ENCODE assay signal across 15 mouse cellular contexts in the genomic region with DNA sequence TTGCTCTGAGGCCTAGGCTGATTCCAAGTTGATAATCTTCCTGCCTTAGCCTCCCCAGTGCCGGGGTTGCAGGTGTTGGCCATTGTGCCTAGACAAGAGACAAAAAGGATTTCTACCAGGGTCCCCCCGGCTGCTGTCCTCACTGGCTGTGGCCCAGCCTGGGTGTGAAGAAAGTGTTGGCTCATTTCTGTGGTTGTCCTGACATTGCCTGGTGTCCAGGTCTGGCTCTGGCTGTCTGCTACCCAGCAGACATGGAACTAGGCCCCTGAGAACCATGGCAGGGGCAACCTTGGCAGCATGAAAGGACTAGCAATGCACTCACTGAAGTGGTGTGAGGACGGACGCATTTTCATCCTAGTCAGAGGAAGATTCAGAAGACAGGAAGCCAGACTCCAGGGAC. TPM values are rescaled to one million over a fixed set of nuclear protein-coding genes. Genes with fewer than 3 reads are reported as not detected.
DNase-seq lines count a peak whose midpoint lies in the region; ATAC-seq and TF ChIP-seq lines count a peak whose summit lies in the region.
"Had no signal": no experiment of that assay in that cellular context is flagged by ENCODE, and none has a peak within 500 bp of the region (broad histone marks: within the 10 kb centered on the region; RNA-seq: fewer than 3 reads in every experiment).

No protein-coding gene starts in this region.

- H3K4me1 ChIP-seq in neural tube, embryonic 12.5 days, result peaks cover 91% of the 10 kb centered on the region
- peaks cover 89% of the 10 kb centered on the region for H3K4me1 ChIP-seq in midbrain, embryonic 12.5 days

- no peak overlapping the region for H3K4me2 ChIP-seq in neural tube, embryonic 12.5 days (replicated peaks)
- no peak overlapping the region for H3K4me2 ChIP-seq in midbrain, embryonic 12.5 days (replicated peaks)

- peak overlapping the region; percentile 84 for H3K27ac ChIP-seq in gastrocnemius, adult 2 months
- no peak overlapping the region for H3K27ac ChIP-seq in neural tube, embryonic 12.5 days
- H3K27ac ChIP-seq in midbrain, embryonic 12.5 days (replicated peaks), result no peak overlapping the region
- H3K27ac ChIP-seq: heart, embryonic 10.5 days had no signal

- no peak for TF ChIP-seq CTCF in gastrocnemius, adult 2 months (IDR thresholded peaks at IDR 0.05)

- H3K4me3 ChIP-seq in gastrocnemius, adult 2 months, result no peak overlapping the region
- no peak overlapping the region for H3K4me3 ChIP-seq in neural tube, embryonic 12.5 days
- H3K4me3 ChIP-seq in midbrain, embryonic 12.5 days, result no peak overlapping the region
- H3K4me3 ChIP-seq: heart, embryonic 10.5 days; megakaryocyte, embryonic 14.5 days had no signal

- no peak for DNase-seq in gastrocnemius, adult 2 months
- no peak for DNase-seq in gastrocnemius, postnatal 25 days
- no peak for DNase-seq in neural tube, embryonic 10.5 days (ENCODE audit: extremely low spot score, low spot score)
- no peak for DNase-seq in adrenal gland, postnatal 10 days
- DNase-seq in frontal cortex, postnatal 10 days (ENCODE audit: low spot score in 2 of 2), result no peak
- DNase-seq: lung, adult 18-20 months; right cerebral cortex, postnatal 25 days had no signal

- H3K9me3 ChIP-seq in neural tube, embryonic 12.5 days, result no peaks in the 10 kb centered on the region
- no peaks in the 10 kb centered on the region for H3K9me3 ChIP-seq in midbrain, embryonic 12.5 days
- H3K9me3 ChIP-seq: heart, embryonic 10.5 days; megakaryocyte, embryonic 14.5 days had no signal

- peak overlapping the region; percentile 26; the same call in 1 of the 2 replicates for H3K9ac ChIP-seq in neural tube, embryonic 12.5 days
- 0 out of 2 replicates have a peak overlapping the region, but pooled peaks have one; percentile 20 for H3K9ac ChIP-seq in midbrain, embryonic 12.5 days (replicated peaks)

- H3K27me3 ChIP-seq in neural tube, embryonic 12.5 days (replicated peaks), result no peaks in the 10 kb centered on the region
- H3K27me3 ChIP-seq in midbrain, embryonic 12.5 days, result no peaks in the 10 kb centered on the region

- intact Hi-C loops in gastrocnemius, adult 2 months (cut with DNase I), result no loop called here

- WGBS in neural tube, embryonic 12.5 days, result 80% methylated on average over 4 of the region's 4 CpGs
- 74% methylated on average over 4 of the region's 4 CpGs for WGBS in midbrain, embryonic 12.5 days

- no peak for ATAC-seq in neural tube, embryonic 12.5 days (ENCODE audit: low FRiP score, low read depth)
- no peak for ATAC-seq in midbrain, embryonic 12.5 days (ENCODE audit: low FRiP score, low read depth)
- ATAC-seq: CD4-positive, CD25-positive, alpha-beta regulatory T cell, adult 4 months; inflammation-experienced regulatory T-cells, adult 6 months had no signal

- H3K36me3 ChIP-seq in neural tube, embryonic 12.5 days, result no peaks in the 10 kb centered on the region
- no peaks in the 10 kb centered on the region for H3K36me3 ChIP-seq in midbrain, embryonic 12.5 days
- H3K36me3 ChIP-seq: heart, embryonic 10.5 days had no signal

RNA-seq across cellular contexts. Expression of gene Ralgds, which starts 16.9 kb away (rescaled TPM):
- total RNA-seq in gastrocnemius, adult 2 months (2021), result 10 to 100 TPM in 1 of 2 experiments, 1 to 10 TPM in 1; 9.9 to 10.1 TPM
- 10 to 100 TPM in 1 of 2 experiments, 1 to 10 TPM in 1; 8.3 to 11.6 TPM for total RNA-seq in gastrocnemius, postnatal 25 days (2021)
- 99.6 and 111 TPM in 2 replicates for polyA plus RNA-seq in neural tube, embryonic 12.5 days (2016; fragmentation: Nextera tagmentation; extraction: Ambion mirVana)
- 87.6 and 93.5 TPM in 2 replicates for polyA plus RNA-seq in midbrain, embryonic 12.5 days (2016; fragmentation: Nextera tagmentation; extraction: Ambion mirVana)
- total RNA-seq in adrenal gland, postnatal 10 days (2021), result 10 to 100 TPM; 31.5 to 47.4 TPM

RNA-seq across cellular contexts. Expression of gene Gm10134, which starts 24.0 kb away (rescaled TPM):
- under 1 TPM in 1 of 2 experiments, not detected in 1; 0.98 TPM for total RNA-seq in gastrocnemius, adult 2 months (2021)
- total RNA-seq in gastrocnemius, postnatal 25 days (2021), result 1 to 10 TPM in 1 of 2 experiments, under 1 TPM in 1; 0.88 to 1.2 TPM
- polyA plus RNA-seq in neural tube, embryonic 12.5 days (2016; fragmentation: Nextera tagmentation; extraction: Ambion mirVana), result 2.4 and 3.5 TPM in 2 replicates
- polyA plus RNA-seq in midbrain, embryonic 12.5 days (2016; fragmentation: Nextera tagmentation; extraction: Ambion mirVana), result 1.5 TPM in 1 of 2 replicates, not detected in the other
- total RNA-seq in adrenal gland, postnatal 10 days (2021), result 1 to 10 TPM; 2.6 to 3.2 TPM
- total RNA-seq: neutrophil, adult 5-6 weeks had no signal
- polyA plus RNA-seq: CD4-positive, CD25-positive, alpha-beta regulatory T cell, adult 4 months; heart, embryonic 10.5 days; inflammation-experienced regulatory T-cells, adult 6 months had no signal

RNA-seq across cellular contexts. Expression of gene Gbgt1, which starts 33.2 kb away (rescaled TPM):
- total RNA-seq in gastrocnemius, adult 2 months (2021), result 1 to 10 TPM in 1 of 2 experiments, under 1 TPM in 1; 0.56 to 1.1 TPM
- 1 to 10 TPM in 1 of 2 experiments, under 1 TPM in 1; 0.54 to 1.0 TPM for total RNA-seq in gastrocnemius, postnatal 25 days (2021)
- polyA plus RNA-seq in neural tube, embryonic 12.5 days (2016; fragmentation: Nextera tagmentation; extraction: Ambion mirVana), result 0.80 and 0.81 TPM in 2 replicates
- 1.0 and 1.2 TPM in 2 replicates for polyA plus RNA-seq in midbrain, embryonic 12.5 days (2016; fragmentation: Nextera tagmentation; extraction: Ambion mirVana)
- 1 to 10 TPM; 4.3 to 5.4 TPM for total RNA-seq in adrenal gland, postnatal 10 days (2021)
- total RNA-seq: neutrophil, adult 5-6 weeks had no signal
- polyA plus RNA-seq: CD4-positive, CD25-positive, alpha-beta regulatory T cell, adult 4 months; inflammation-experienced regulatory T-cells, adult 6 months had no signal

RNA-seq across cellular contexts. Expression of gene Cel, which starts 33.3 kb away (rescaled TPM):
- total RNA-seq in gastrocnemius, adult 2 months (2021), result not detected
- not detected for total RNA-seq in gastrocnemius, postnatal 25 days (2021)
- polyA plus RNA-seq in neural tube, embryonic 12.5 days (2016; fragmentation: Nextera tagmentation; extraction: Ambion mirVana), result not detected in 2 replicates
- not detected in 2 replicates for polyA plus RNA-seq in midbrain, embryonic 12.5 days (2016; fragmentation: Nextera tagmentation; extraction: Ambion mirVana)
- under 1 TPM in 1 of 2 experiments, not detected in 1; 0.15 TPM for total RNA-seq in adrenal gland, postnatal 10 days (2021)
- total RNA-seq: left cerebral cortex, adult 18-20 months; neutrophil, adult 5-6 weeks had no signal
- polyA plus RNA-seq: CD4-positive, CD25-positive, alpha-beta regulatory T cell, adult 4 months; heart, embryonic 10.5 days; inflammation-experienced regulatory T-cells, adult 6 months had no signal

RNA-seq across cellular contexts. Expression of gene Gtf3c5, which starts 53.7 kb away (rescaled TPM):
- total RNA-seq in gastrocnemius, adult 2 months (2021), result 1 to 10 TPM; 7.2 to 8.0 TPM
- total RNA-seq in gastrocnemius, postnatal 25 days (2021), result 1 to 10 TPM; 7.3 to 7.6 TPM
- 46.7 and 51.1 TPM in 2 replicates for polyA plus RNA-seq in neural tube, embryonic 12.5 days (2016; fragmentation: Nextera tagmentation; extraction: Ambion mirVana)
- polyA plus RNA-seq in midbrain, embryonic 12.5 days (2016; fragmentation: Nextera tagmentation; extraction: Ambion mirVana), result 51.9 and 55.5 TPM in 2 replicates
- total RNA-seq in adrenal gland, postnatal 10 days (2021), result 10 to 100 TPM; 15.5 to 21.5 TPM
